Mouse (Mus musculus): ENCODE results near the gene Col23a1.
"Not testable (repeated sequence)": the region's sequence is repeated elsewhere in the genome, so short reads cannot be mapped to it uniquely, and the experiment has no call there.

The Col23a1 gene

DNA sequence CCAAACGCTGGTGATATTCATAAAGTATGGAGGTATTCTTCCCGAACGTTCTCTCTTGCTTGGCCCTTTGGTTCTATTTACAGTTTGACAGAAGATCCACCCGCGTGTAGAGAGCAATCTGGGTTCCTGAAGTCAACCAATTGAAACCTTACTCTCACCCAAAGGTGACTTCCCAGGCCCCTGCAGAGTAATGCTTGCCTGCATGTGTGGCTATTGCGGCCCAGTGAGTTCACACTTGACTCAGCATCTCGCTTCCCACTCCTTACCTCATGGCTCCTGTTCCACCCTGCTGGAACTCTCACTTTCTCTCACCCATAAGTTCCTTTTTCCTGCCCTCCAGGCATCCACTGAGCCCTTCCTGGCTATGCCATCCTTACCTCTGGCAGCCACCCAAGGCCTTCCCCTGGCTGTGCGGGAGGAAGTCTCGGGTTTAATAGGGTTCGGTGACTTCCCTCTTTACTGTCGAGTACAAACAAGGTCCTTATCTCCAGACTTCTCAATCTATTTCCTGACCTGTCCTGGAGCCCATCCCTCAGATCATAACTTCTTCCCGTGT lies 38.7 kb downstream of the Col23a1 start:
- DNase-seq (ENCODE audit: low spot score), result no peak

GRCm38 (mm10) chr11:51329837-51330714 lies 40.4 kb downstream of the Col23a1 start:
- DNase-seq (ENCODE audit: low spot score), result no peak

DNA sequence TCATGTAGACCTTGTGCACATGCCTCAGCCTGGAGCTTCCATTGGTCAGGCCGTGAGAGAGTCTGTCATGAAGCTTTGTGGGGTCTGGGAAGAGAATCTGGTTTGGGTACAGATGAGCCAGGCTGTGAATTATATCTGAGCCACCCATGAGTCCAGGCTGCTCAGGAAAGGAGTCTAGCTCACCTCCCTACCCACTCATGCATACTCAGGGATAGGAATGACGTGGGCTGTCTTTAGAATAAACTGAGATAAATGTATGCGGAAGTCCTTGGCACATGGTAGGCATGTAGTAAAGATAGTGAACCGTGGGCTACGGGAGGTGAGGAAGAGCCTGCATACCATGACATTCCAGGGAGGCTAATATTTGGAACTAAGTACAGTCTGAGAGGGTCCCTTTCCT lies 44.3 kb downstream of the Col23a1 start:
- DNase-seq (ENCODE audit: low spot score), result no peak

GRCm38 (mm10) chr11:51337585-51337984 lies 47.9 kb downstream of the Col23a1 start:
- no peak for DNase-seq (ENCODE audit: low spot score)

GRCm38 (mm10) chr11:51338416-51338815 lies 48.7 kb downstream of the Col23a1 start:
- no peak for DNase-seq (ENCODE audit: low spot score)

GRCm38 (mm10) chr11:51341091-51341490 lies 51.4 kb downstream of the Col23a1 start:
- DNase-seq (ENCODE audit: low spot score), result no peak

DNA sequence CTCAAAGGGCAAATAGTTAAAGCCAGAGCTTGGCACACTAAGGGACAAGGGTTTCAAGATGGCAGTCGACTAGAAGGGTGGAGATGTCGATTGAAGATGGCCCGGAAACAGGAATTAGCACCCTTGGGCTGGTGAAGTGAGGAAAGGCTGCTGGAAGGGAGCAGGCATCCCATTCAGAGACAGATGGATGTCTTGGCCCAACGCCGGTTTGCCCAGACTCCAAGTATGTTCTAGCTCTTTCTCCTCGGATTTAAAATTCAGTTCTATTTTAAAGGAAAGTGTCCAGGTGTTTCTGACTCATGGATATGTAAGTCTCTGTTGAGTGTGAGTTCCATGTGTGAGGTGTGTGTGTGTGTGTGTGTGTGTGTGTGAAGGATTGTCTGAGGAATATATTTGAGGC lies 53.1 kb downstream of the Col23a1 start:
- DNase-seq (ENCODE audit: low spot score), result no peak

GRCm38 (mm10) chr11:51343312-51343711 lies 53.6 kb downstream of the Col23a1 start:
- no peak for DNase-seq (ENCODE audit: low spot score)

- no peak for DNase-seq (ENCODE audit: low spot score)
Measured at GRCm38 (mm10) chr11:51343728-51344289, 54.1 kb downstream of the Col23a1 start.

DNA sequence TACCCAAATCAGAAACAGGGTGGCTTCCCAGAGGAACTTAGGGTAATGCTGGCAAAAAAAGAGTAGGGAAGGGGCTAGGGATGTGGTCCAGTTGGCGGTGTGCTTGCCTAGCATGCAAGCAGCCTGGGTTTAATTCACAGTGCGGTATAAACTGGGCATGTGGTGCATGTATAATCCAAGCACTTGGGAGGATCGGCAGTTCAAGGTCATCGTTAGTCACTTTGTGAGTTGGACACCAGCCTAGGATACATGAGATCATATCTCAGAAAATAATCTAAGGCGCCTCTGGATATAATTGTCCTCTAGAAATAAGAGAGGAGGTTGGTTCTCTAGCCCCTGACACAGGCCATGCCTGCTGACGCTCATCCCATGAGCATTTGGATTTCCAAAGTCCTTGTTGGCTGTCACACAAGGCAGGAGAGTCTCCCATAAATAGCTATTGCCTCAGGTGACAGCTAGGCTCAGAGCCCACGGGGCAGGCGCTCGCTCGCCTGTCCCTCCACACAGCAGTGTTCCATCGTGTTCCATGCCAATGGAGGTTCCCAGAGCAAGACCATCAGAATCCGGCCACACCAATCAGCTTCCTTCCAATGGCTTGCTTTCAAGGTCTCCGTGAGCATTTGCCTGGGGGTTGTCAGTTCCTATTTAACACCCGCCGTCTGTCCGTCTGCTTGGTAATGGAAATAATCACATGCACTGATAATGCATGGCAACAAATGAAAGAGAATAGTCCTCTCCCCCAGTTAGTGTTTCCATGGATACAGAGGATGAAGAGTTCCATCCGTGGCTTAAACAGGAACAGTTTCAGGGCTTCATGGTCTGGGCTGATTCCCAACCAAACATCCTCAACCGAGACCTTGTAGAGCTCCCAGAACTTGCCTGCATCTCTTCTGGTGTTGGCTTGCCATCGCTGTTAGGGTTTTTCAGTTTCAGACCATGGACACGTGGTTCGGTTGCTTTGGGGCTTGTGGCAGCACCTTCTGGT lies 56.1 kb downstream of the Col23a1 start:
- no peak for DNase-seq (ENCODE audit: low spot score)

DNA sequence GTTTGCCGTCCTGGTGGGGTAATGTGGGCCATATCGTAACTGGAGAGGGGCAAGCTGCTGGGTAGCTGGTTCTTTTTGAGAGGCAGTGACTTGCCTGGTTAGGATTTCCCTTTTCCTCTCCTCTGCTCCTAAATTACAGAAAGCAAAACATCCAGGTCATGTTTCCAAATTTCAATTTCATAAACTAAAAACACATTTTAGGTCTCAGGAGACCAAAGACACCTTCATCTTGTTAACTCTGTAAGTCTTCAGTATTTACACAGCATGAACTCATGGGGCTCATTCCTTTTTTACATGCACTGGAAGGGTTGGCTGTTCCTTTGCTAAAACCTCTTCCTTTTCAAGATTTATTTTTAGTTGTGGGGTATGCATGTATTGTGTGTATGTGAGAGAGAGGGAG lies 58.0 kb downstream of the Col23a1 start:
- no peak for DNase-seq (ENCODE audit: low spot score)

GRCm38 (mm10) chr11:51349665-51350064 lies 59.9 kb downstream of the Col23a1 start:
- DNase-seq (ENCODE audit: low spot score), result no peak

DNA sequence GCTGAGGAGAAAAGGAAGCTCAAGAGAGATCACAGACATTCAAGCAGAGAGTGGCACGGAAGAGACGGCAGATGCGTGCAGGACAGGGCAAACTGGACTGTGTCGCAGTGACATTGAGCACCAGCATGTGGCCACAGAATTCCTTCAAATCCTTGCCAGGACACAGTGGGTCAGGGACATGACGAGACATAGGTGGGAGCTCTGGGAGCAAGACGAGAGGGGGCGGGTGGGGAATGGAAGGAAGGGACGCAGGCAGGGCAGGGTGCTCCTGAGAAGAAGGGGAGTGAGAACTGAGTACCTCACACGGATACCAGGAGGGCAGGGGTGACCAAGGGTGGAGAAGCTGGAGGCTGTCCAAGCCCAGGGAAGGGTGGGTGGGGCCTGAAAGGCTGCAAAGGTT lies 61.4 kb downstream of the Col23a1 start:
- DNase-seq (ENCODE audit: low spot score), result no peak

DNA sequence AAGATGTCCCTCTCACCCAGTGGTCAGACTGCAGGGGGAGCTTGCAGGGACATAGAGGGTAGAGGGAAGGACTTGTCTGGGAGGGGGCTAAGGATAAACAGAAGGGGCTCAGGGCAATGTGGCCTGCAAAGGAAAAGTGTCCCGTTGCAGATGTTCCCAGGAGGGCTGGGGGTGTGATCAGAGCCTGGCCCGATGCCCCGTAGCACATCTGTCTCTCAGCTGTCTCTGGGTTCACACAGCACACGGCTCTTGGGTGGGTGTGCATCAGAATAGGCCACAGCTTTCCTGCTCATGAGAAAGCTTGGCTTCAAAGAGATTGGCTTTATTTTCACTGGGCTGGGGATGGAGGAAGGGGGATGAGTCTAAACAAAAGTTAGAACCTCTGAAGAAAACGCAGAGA lies 62.1 kb downstream of the Col23a1 start:
- DNase-seq (ENCODE audit: low spot score), result no peak

DNA sequence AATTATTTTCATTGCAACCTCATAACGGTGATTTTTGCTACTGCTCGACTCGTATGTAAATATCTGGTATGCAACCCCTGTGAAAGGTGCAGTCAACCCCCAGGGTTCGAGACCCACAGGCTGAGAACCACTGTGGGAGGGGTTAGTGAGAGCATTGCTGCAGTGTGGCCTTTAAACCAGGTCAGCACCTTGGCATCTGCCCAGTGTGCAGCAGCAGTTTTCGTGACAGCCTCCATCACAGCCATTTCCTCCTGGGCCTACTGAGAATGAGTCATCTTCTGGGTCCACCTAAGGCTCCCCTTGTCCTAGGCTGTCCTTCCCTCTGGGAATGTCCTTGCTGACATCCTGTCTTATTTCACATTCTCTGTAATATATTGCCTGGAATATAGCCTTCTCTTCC lies 64.0 kb downstream of the Col23a1 start:
- no peak for DNase-seq (ENCODE audit: low spot score)

GRCm38 (mm10) chr11:51358981-51359380 lies 69.3 kb downstream of the Col23a1 start:
- not testable (repeated sequence) for DNase-seq (ENCODE audit: low spot score)

DNA sequence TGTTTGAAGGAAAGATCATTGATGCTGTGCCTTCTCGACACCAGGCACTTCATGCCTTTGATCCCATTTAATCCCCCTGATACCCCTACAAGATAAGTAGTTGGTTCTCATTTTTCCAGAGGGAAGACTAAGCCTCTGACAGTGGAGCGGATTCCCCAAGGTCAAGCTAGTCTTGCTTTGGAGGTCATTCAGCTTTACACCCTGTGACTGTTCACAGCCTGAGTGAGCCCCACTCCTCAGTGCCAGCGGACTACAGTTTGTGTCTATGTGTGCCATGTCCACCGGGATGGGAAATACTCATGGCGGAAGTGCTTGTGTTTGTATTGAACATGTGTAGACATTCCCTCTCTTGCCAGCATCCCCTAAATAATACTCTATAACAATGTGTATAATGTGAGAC lies 74.6 kb downstream of the Col23a1 start:
- no peak for DNase-seq (ENCODE audit: low spot score)

DNA sequence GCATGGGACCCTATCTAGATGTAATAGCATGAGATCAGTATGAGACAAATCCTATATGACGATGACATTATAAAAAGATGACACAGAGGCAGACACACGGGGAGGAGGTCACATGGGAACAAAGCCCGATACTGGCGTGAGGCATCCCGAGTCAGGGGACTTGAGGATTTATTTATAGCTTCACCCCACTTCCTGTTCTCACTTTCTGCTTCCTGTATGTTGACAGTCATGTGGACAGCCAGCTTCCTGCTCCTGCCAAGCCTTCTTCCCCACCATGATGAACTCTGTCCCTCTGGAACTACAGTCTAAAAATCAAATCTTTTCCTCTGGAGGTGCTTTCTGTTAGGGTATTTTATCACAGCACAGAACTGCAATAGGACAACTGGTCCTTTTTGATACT lies 77.6 kb downstream of the Col23a1 start:
- DNase-seq (ENCODE audit: low spot score), result no peak

- DNase-seq (ENCODE audit: low spot score), result no peak
Measured at GRCm38 (mm10) chr11:51370273-51370672, 80.6 kb downstream of the Col23a1 start.

DNA sequence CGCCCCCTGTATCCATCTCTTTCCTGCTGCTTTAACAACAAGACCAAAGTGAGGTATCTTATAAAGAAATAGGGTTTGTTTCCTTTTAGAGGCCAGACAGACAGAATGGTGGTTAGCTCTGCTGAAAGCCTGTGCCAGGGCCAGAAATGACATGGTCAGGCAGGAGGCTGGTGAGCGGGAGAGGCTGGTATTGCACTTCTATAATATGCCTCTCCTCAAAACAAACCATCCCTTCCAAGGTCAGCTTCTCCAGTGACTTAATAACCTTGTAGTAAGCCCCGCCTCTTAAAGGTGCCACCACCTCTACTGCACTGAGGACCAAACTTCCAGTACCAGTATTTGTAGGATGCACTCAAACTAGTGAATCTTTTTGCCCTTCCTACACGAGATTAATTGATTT lies 81.6 kb downstream of the Col23a1 start:
- DNase-seq (ENCODE audit: low spot score), result no peak

DNA sequence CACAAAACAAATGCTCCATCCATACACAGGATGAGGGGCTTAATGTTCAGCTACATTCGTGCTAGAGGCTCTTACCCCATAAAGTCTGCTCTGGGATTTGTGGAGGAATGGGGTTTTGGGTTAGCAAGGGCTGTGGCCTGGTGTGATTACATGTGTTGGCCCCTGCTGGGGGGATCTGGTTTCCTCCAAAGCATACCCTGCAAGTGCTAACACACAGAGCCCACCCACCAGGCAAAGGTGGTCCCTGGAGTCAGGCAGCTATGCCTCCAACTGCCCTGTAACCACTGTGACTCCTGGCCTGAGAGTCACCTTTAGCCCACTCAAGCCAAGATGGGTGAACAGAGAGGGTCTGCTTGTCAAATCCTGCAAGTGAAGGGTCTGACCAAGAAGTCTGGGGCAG lies 82.2 kb downstream of the Col23a1 start:
- no peak for DNase-seq (ENCODE audit: low spot score)

DNA sequence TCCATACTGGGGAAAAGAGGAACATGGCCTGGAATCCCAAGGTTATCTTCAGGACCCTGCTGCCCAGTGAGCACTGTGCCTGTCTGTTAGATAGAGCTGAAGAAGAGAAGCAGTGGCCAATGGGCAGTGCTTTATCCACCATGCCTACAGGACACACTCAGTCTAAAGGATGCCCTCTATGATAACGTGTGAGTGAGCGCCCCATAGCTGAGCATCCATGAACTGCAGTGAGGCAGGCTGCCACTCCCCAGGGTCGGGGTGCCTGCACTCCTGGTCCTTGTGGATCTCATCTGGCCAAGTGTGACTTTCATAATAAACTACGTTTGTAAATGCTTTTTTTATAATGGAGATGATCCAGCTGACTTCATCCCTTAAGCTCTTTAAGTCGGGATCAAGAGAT lies 87.5 kb downstream of the Col23a1 start:
- DNase-seq (ENCODE audit: low spot score), result no peak
